Mouse (Mus musculus) heart, adult 11 months (tissue): ENCODE results near the gene 2810021J22Rik.

Experiments used
- DNase-seq: peaks from one replicate; pipeline ENCODE4 v3.0.0; 2022

Gene 2810021J22Rik

DNA sequence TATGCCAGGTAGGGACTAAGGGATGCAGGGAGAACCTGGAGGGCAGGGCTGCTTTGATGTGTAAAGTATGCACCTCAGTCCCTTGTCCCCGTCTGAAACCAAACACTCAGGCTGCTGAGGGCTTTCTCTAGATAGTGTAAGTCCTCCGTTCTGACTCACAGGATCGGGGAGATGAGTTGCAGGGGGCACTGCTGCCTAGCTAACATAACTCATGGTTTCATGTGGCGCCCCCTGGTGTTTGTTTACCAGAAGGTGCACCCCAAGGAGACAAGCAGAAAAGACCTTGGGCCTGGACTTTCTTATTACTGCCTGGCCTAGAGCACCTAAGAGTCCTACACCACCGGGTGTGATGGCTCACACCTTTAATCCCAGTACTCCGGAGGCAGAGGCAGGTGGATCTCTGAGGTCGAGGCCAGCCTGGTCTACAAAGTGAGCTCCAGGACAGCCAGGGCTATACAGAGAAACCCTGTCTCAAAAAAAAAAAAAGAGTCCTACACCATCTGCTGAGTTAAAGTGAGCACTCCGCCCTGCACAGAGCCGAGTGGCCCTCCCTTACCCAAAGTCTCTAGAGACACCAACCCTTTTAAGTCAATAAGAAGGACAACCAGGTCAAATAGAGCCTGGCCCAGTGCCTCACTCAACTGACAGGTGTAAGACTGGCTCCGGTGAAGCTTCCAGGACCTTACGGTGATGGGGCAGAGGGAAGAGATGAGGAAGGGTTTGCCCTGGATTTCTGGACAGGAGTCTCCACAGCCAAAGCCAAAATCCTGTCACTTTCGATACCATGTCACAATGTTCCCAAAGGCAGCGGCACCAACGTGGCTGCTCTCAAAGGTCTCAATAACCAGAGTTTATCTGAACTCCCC lies 50.1 kb downstream of the 2810021J22Rik start:
- DNase-seq: no peak

DNA sequence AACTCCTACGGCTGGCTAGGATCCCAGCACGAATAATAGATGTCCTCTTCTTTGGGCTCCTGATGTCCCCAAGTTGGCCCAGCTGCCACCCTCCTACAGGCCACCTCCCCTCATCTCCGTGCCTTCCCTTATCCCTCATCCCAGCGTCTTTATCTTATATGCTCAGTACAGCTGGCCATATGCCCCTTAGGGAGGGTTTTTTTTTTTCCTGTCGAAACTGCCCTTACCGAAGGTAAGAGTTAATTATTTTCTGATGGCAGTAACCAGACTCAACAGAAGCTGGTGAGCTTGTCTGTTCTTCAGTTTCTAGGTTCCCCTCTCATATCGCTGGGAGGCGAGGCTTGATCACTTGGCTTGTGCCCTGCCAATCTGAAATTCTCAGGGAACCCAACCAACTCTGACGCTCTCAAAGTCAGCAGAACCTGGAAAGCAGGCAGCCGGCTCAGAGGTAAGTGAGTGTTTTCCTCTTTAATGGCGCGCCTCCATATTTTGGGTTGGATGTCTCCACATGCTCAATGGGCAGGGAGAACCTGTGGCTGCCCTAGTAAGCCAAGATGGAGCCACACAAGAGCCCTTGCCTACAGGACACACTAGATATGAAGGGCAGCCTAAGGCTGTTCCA lies 50.8 kb downstream of the 2810021J22Rik start, which contains the start of gene Btnl10:
TSS of gene Btnl10 (plus strand) at position 164 of the 622 bp plus-strand sequence.
- DNase-seq: peak; percentile 70

DNA sequence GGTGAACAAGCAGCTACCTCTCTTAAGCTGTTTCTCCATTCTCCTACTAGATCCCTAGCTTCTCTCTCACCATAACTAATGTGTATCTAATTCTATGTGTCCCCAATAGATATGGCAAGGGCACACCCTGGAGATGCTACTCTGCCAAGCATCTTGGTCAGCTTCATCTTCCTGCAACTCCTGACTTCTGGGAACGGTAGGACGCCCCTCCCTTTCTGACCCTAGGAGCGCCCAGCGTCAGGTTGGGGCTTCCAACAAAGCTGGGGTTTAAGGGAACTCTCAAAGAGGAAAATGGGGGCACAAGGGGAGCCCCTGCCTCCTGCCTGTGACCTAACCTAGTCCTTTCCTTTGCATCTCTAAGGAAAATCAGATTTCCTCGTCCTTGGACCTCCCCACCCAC lies 51.7 kb downstream of the 2810021J22Rik start:
- no peak for DNase-seq

DNA sequence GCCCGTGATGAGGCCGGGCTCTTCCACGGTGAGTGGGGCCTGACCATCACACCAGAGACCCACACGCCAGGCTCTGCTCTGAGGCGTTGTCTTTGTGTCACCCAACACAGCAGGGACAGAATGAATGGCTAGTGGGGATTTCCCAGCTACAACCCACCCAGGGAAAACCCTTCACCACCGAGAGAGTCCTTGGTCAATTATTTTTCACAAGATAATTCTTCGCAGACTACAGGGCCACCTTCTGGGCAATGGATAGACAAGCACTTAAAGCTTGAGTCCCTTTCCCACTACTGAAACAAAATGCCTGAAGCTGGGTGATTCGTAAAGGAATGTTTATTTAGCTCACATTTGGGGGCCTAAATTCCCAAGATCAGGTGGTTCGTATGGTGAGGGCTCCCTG lies 55.4 kb downstream of the 2810021J22Rik start:
- DNase-seq: no peak

DNA sequence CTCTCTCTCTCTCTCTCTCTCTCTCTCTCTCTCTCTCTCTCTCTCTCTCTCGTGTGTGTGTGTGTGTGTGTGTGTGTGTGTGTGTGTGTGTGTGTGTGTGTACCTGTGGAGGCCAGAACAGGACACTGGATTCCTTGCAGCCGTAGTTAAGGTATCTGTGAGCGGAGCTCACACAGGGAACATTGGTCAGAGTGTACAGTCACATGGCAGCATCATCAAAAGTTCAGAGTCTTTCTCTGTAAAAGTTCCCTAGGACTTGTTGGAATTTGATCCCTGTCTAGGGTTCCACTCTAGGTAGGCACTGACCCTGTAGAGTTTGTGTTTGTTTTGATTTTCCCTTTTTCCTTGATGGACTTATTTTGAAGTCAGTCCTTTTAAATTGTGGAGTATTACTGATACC lies 59.6 kb downstream of the 2810021J22Rik start:
- DNase-seq: no peak

DNA sequence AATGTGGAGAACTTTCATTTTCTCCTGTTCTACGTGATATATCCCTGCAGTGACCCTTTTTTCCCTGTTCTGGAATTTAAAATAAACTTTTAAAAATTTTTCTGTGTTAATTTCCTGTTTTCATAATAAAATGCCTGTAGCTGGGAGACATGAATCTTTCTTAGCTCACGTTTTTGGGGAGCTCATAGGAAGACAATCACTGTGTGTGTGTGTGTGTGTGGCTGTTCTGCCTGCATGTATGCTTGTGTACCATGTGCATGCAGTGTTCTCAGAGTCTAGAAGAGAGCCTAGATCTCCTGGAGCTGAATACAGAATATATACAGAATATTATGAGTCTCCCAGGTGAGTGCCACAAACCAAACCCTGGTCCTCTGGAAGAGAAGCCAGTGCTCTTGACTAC lies 60.0 kb downstream of the 2810021J22Rik start:
- no peak for DNase-seq

DNA sequence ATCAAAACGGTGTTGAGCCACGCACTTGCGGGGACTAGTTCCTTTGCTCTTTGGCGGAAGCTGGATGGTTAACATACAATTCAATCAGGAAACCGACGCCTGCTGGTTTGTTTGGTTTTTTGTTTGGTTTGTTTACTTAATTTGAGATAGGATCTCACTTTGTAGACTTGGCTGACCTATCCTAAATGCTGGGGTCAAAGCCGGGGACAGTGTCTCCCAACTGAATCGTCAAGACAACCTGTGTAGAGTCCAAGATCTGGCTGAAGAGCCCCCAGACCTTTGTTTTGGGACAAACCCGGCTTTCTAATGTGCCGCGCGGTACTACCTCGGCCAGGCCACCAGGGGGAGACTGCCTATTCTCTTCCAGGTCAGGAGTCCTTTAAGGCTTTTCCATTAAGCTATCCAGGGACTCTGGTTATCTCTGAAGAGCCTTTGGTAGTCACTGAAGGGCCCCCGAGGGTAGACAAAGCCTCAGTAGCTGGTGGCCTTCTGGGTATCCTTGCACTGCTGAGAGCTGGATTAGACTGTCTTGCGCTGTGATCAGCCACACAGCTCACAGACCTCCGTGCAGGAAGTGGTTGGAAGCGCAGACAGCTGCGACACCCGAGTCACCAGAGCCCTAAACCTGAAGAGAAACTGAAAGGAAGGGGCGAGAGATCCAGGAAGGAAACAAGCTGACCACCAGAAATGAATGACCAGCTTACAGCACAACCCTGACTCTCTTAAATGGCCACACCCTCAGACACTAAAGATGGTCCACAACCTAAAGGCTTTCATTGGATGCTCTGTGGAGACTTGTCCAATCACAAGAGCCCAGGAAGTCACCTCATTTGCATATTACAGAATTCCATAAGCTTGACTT lies 61.0 kb downstream of the 2810021J22Rik start:
- peak; percentile 97 for DNase-seq

DNA sequence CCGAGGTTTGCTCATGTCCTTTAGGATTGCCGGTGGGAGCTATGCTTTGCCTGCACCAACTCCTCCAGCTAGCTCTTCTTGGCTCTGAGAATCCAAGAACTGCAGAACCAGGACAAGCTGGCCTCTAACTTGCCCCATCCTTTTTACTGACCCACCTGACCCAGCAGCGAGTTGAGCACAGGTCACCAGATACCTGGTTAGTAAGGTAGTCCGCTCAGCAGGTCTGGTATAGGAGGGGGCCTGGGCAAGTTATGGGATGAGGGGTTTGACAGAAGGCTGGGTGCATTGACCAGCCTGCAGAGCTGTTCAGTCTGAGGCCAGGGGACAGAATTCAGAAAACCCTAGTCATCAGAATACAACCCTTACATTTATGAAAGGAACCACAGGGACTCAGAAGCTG lies 62.0 kb downstream of the 2810021J22Rik start:
- DNase-seq: peak; percentile 91

DNA sequence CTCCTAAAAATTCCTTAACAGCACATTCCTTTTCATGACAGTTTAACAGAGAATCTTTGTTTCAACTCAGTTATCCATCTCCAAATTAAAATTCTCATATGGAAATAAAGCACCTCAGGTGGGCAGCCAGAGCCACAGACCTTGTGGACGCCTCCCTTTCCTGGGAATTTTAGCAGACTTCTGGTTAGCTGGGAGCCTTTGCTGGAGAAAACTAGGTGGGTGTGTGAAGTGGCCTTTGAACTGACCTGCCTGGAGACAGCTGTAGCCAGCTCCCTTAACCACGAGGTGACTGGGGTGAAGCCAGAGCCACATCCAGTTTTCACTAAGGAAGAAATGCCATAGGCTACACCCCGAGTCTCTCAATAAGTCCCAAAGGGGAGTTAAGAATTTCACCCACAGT lies 62.6 kb downstream of the 2810021J22Rik start:
- no peak for DNase-seq

DNA sequence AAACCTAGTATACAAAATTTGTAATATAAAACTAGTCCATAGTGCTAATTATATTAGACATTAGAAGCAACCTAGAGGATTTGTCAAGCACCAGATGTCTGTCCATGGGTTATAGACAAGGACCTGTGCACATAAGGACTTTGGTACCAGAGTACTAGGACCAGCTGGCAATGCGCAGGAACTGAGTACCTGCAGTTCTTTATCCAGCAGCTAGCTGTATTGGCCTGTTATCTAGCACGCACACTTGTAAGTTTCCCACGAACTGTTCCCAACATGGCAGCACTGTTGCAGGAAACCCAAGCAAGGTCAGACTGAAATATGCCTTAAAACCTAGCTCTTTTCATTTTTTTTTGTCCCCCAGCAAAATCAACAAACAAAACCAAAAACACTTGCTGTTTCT lies 63.2 kb downstream of the 2810021J22Rik start:
- no peak for DNase-seq

DNA sequence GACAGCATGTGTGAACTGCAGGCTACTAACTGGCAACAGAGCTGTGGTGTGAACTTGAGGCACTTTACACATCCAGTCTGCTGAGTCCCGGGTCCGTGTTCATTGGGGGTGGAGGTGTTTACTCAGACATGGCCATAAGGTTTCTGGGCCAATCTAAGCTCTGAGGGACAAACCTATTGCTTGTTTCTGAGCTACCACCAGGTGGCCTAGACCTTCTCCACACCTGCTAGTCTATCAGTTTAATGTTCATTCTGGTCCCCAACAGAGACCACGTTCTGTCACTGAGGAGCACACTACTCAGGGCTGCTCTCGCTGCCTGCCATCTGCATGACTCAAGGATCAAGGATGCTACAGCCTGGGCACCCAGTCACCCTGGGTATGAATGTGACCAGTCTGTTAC lies 64.6 kb downstream of the 2810021J22Rik start:
- no peak for DNase-seq
